Mouse (Mus musculus): ENCODE results near the gene Crabp2.
A peak's percentile ranks its signal among the peaks of the same experiment; 100 is the strongest.

The Crabp2 gene

GRCm38 (mm10) chr3:87959371-87959770 is 10.9 kb downstream of the Crabp2 start:
- DNase-seq, result no peak

GRCm38 (mm10) chr3:87960191-87960585 is 11.7 kb downstream of the Crabp2 start:
- DNase-seq, result no peak

- peak; percentile 98 for DNase-seq
Observed at GRCm38 (mm10) chr3:87960586-87961191, 12.2 kb downstream of the Crabp2 start.

GRCm38 (mm10) chr3:87970184-87970938 is 21.9 kb downstream of the Crabp2 start:
- peak; percentile 87 for DNase-seq

GRCm38 (mm10) chr3:87970939-87971488 is 22.5 kb downstream of the Crabp2 start, which contains the start of gene Nes:
Nes (plus strand) TSS chr3:87971078.
- DNase-seq, result peak; percentile 95

GRCm38 (mm10) chr3:87971489-87972202 is 23.2 kb downstream of the Crabp2 start:
- DNase-seq, result peak; percentile 60

GRCm38 (mm10) chr3:87972203-87972664 is 23.8 kb downstream of the Crabp2 start:
- peak; percentile 66 for DNase-seq

- DNase-seq, result peak; percentile 47
Observed at GRCm38 (mm10) chr3:87972776-87973175, 24.3 kb downstream of the Crabp2 start.

- no peak for DNase-seq
Observed at GRCm38 (mm10) chr3:87973593-87974380, 25.3 kb downstream of the Crabp2 start.

GRCm38 (mm10) chr3:87974381-87974987 is 26.0 kb downstream of the Crabp2 start:
- peak; percentile 91 for DNase-seq

- no peak for DNase-seq
Observed at GRCm38 (mm10) chr3:87979493-87979892, 31.0 kb downstream of the Crabp2 start.

- no peak for DNase-seq
Observed at GRCm38 (mm10) chr3:87980085-87980484, 31.6 kb downstream of the Crabp2 start.

GRCm38 (mm10) chr3:87980728-87981127 is 32.3 kb downstream of the Crabp2 start:
- no peak for DNase-seq

- no peak for DNase-seq
Observed at GRCm38 (mm10) chr3:87981214-87981760, 32.8 kb downstream of the Crabp2 start.

- DNase-seq, result peak; percentile 39
Observed at GRCm38 (mm10) chr3:87981894-87982835, 33.7 kb downstream of the Crabp2 start.

GRCm38 (mm10) chr3:87982836-87983601 is 34.6 kb downstream of the Crabp2 start:
- peak; percentile 72 for DNase-seq

GRCm38 (mm10) chr3:87983627-87984026 is 35.2 kb downstream of the Crabp2 start:
- DNase-seq, result no peak

GRCm38 (mm10) chr3:87984094-87984493 is 35.6 kb downstream of the Crabp2 start:
- DNase-seq, result no peak

GRCm38 (mm10) chr3:87985505-87986320 is 37.2 kb downstream of the Crabp2 start:
- DNase-seq, result peak; percentile 54

Data from embryo, embryonic 11 days (tissue).